Mouse (Mus musculus) bone marrow, adult 2 months (tissue): ENCODE results near the gene Dlgap1. TPM values are rescaled to one million over a fixed set of nuclear protein-coding genes. Genes with fewer than 3 reads are reported as not detected.

Experiments
- H3K27ac ChIP-seq: fragments of 200-500 bp; 2 replicates; pipeline ENCODE4 v1.5.1; 2012; ENCODE audit warnings: low read depth, mild to moderate bottlenecking, control low read depth, inconsistent platforms, low read length; ENCODE audit not compliant: control insufficient read depth, poor library complexity, insufficient read depth
- H3K4me1 ChIP-seq: fragments of 200-500 bp; 2 replicates; pipeline ENCODE4 v1.6.1; 2011; ENCODE audit warnings: low read length; ENCODE audit not compliant: control insufficient read depth, insufficient read depth
- H3K4me3 ChIP-seq: fragments of 200-500 bp; replicated peaks from 2 replicates; pipeline ENCODE3; 2011; ENCODE audit warnings: mild to moderate bottlenecking, low read depth, low read length, control low read depth; ENCODE audit not compliant: control insufficient read depth
- CTCF ChIP-seq: fragments of 200-500 bp; IDR thresholded peaks from 2 replicates; pipeline ENCODE4 v1.5.1; 2011; ENCODE audit warnings: low read length, control low read depth; ENCODE audit not compliant: control insufficient read depth, insufficient read depth
- POLR2A ChIP-seq: fragments of 200-500 bp; IDR thresholded peaks from 2 replicates; pipeline ENCODE4 v1.6.1; 2011; ENCODE audit warnings: low read depth, mild to moderate bottlenecking, control low read depth, low read length, borderline replicate concordance; ENCODE audit not compliant: control insufficient read depth
- WGBS: fragments of 180-500 bp; shearing (Covaris S2); methylation state at CpG from one replicate; pipeline ENCODE4 v1.1.7; 2018; 5-methylcytosine and 5-hydroxymethylcytosine counted together
- polyA plus RNA-seq: library from polyadenylated mRNA; stranded (reverse); fragments of >200 nt; gene quantifications from 2 replicates; pipeline ENCODE4 v1.2.4, GENCODE M21; 2011; ENCODE audit warnings: low replicate concordance; ENCODE audit not compliant: missing spikeins, insufficient read depth, insufficient read length

Dlgap1 gene
- polyA plus RNA-seq, 1 experiment, result not detected

DNA sequence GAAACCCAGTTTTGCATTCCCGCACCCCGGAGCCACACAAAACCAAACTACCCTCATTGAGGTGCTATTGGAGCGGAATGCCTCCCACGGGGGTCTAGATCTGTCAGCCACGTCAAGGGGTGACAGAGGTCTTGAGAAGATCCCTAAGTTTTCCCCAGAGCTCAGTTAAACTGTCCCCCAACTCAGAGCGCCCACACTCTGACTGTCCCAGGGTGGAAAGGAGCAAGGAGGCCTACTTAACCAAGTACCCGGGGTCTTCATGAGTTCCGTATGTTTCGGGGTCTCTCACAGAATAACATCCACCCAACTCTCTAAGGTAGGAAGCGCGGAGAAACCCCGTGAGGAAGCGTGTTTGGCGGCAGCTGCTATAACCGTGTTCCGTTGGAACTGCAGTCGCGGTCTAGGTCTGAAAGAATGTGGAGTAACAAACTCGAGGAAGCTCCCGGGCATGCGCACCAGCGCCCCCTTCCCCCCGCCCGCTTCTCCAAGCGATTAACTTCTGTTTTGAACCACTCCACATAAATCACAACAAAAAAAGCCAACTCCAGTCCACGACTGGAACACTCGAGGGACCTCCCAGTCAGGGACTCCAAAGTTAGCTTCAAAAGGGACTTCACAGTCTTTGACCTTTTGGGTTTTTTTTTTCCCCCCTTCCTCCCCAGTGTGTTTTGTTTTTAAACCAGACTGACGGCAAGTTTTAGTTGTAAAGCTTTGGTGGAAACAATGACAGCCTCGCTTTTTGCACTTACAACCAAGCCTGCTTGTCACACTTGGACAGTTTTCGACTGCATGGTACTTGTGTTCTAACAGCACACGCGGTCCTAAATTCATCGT is 880.7 kb downstream of the Dlgap1 start:
- WGBS, result under 1% methylated on average over 33 of the region's 33 CpGs
- peak; percentile 0; the same call in 1 of the 2 replicates for TF ChIP-seq CTCF
- TF ChIP-seq POLR2A, result peak; percentile 44; the same call in 1 of the 2 replicates
- H3K4me3 ChIP-seq, result peak overlapping the region; percentile 75
- H3K27ac ChIP-seq, result peak overlapping the region; percentile 83
- H3K4me1 ChIP-seq, result no peaks in the 10 kb centered on the region

GRCm38 (mm10) chr17:70850233-70850995 is 881.5 kb downstream of the Dlgap1 start:
- WGBS, result under 1% methylated on average over 40 of the region's 40 CpGs
- TF ChIP-seq CTCF (no peak), POLR2A (no peak; the same call in 1 of the 2 replicates)
- H3K4me1 ChIP-seq, result no peaks in the 10 kb centered on the region
- peak overlapping the region; percentile 87 for H3K4me3 ChIP-seq
- H3K27ac ChIP-seq, result peak overlapping the region; percentile 89

DNA sequence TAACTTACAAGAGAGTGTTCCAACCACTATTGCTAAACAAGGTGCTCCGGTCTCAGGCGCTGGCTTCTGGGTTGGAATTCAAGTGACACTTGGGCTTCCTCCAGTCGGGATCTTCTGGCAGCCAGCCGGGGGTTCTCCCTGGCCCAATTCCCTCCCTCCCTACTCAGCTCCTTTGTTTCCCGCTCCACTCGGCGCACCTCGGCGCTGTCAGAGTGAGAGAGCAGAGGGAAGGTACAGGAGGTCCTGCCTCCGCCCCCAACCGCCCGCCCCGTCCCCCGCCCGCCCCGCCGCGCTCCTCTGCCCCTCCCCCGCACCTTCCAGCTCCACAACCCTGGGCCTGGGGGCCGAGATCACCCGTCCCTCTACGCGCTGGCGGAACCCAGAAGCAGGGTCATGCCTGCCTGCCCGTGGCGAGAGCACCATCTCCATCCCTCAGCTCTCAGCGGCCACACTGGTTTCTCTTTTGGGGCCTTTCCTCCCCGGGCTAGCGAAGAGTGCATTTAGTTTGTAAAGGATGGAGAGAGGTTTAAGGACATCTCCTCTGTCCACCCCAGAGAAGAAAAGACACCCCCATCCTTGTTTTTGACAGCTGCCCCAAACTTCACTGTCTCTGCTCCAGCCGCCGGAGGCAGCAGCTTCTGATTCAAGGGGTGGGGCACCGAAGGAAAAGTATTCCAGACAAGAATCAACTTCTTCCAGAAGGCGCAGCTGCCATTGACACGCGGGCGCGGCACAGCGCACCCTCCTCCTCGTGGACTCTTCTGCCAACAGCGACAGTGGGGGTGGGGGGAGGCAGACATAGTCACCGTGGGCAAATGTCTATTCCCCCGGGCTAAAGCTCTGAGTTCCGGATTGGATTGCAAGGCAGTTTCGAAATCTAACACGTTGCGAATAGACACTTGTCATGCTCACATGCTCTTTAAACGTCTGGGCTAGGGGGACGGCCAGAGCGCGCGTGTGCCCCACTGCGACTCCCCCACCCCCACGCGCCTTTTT is 882.4 kb downstream of the Dlgap1 start:
- TF ChIP-seq CTCF (no peak), POLR2A (peak; percentile 51; the same call in 1 of the 2 replicates)
- Histone ChIP-seq H3K4me3 (peak overlapping the region; percentile 87), H3K27ac (peak overlapping the region; percentile 92), H3K4me1 (no peaks in the 10 kb centered on the region)
- under 1% methylated on average over 54 of the region's 54 CpGs for WGBS

GRCm38 (mm10) chr17:70852011-70852685 is 883.3 kb downstream of the Dlgap1 start:
- TF ChIP-seq CTCF (no peak), POLR2A (no peak)
- Histone ChIP-seq H3K27ac (peak overlapping the region; percentile 92), H3K4me1 (no peaks in the 10 kb centered on the region), H3K4me3 (peak overlapping the region; percentile 87)
- under 1% methylated on average over 29 of the region's 29 CpGs for WGBS

DNA sequence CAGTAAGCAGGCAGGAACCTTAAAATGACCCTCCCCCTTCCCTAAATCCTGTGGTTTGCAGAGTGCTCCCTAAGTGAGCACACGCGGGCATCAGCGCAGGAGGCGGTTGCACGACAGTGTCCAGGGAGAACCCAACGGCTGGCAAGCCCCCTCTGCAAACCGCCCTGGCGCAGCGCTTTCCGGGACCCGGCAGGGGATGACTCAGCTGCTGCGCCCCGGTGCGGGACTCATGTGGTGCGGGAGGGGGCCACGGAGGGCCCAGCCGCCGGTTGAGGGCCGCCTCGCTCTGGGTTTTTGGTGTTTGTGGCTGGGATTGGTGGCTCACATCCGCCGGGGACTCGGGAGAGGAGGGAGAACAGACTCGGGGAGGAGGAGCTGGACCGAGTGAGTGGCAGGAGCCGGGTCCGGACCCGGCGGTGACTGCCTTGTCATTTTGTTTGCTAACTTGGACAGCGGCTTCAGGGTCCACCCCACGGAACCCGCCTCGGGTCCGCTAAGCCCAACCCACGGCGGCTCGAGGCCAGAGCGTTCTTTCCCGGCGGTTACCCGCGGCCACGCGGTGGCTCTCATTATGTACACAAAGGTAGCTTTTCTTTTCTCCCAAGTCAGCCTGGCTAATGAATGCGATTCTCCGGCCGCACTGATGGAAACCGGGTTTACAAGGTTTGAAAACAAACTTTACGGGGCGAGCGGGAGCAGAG is 884.0 kb downstream of the Dlgap1 start:
- peak overlapping the region; percentile 87 for H3K4me3 ChIP-seq
- TF ChIP-seq POLR2A (no peak; the same call in 1 of the 2 replicates), CTCF (no peak)
- WGBS, result under 1% methylated on average over 51 of the region's 51 CpGs
- H3K27ac ChIP-seq, result peak overlapping the region; percentile 88
- no peaks in the 10 kb centered on the region for H3K4me1 ChIP-seq

GRCm38 (mm10) chr17:70853436-70853905 is 884.6 kb downstream of the Dlgap1 start, which contains the start of gene Tgif1:
Gene Tgif1 (minus strand): TSS chr17:70853546.
- TF ChIP-seq POLR2A (no peak), CTCF (no peak)
- H3K4me1 ChIP-seq, result no peaks in the 10 kb centered on the region
- under 1% methylated on average over 29 of the region's 29 CpGs for WGBS

More at GRCm38 (mm10) chr17:70853436-70853905, 884.6 kb downstream of the Dlgap1 start, which contains the start of gene Tgif1:
- Histone ChIP-seq H3K4me3 (peak within 1 kb of the TSS; percentile 87), H3K27ac (peak within 1 kb of the TSS; percentile 88)
